Comparison of ENCODE assay signal across 10 mouse cellular contexts in the genomic region with DNA sequence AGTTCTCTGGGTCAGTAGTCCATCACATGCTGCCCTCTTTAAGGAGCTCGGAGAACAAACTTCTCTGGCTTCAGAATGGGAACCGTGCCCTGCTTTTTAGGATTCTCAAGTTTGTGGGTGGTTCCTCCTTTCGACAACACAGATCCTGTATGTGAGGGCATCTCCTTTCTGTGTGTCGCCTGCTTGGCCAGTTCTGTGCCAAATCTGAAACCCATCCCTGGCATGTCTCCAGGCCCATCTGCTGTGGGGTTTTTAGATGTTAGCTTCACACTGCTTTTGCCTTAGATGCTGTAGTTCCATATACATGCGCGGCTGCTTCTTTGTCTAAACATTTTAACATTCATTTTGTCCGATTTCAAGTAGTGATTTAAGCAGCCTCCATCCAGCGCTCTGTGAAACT.
DNase-seq lines count a peak whose midpoint lies in the region; ATAC-seq lines count a peak whose summit lies in the region.
"Had no signal": no experiment of that assay in that cellular context is flagged by ENCODE, and none has a peak within 500 bp of the region (broad histone marks: within the 10 kb centered on the region; RNA-seq: fewer than 3 reads in every experiment).

No protein-coding gene starts in this region.

- peak; percentile 77; the same call in 1 of the 2 replicates for ATAC-seq in forebrain, embryonic 14.5 days
- no peak for ATAC-seq in liver, embryonic 11.5 days (replicated peaks; ENCODE audit: low FRiP score)

- H3K36me3 ChIP-seq in forebrain, embryonic 14.5 days (ENCODE audit: control insufficient read depth, insufficient read depth, low read length) = no peaks in the 10 kb centered on the region
- H3K36me3 ChIP-seq in liver, embryonic 11.5 days (ENCODE audit: control insufficient read depth, insufficient read depth, low read length) = no peaks in the 10 kb centered on the region
- H3K36me3 ChIP-seq: heart, embryonic 13.5 days; liver, embryonic 13.5 days had no signal

- no peak overlapping the region for H3K9ac ChIP-seq in forebrain, embryonic 14.5 days (ENCODE audit: low read length)
- no peak overlapping the region for H3K9ac ChIP-seq in liver, embryonic 11.5 days (ENCODE audit: low read depth, low read length)
- H3K9ac ChIP-seq: heart, embryonic 13.5 days; liver, embryonic 13.5 days had no signal

- WGBS in forebrain, embryonic 14.5 days = 29% methylated on average over 8 of the region's 8 CpGs
- 80% methylated on average over 8 of the region's 8 CpGs for WGBS in liver, embryonic 11.5 days

- peak overlapping the region; percentile 56; the same call in 1 of the 2 replicates for H3K27ac ChIP-seq in forebrain, embryonic 14.5 days (ENCODE audit: low read depth, low read length)
- no peak overlapping the region for H3K27ac ChIP-seq in liver, embryonic 11.5 days (ENCODE audit: low read depth, low read length)
- H3K27ac ChIP-seq: heart, embryonic 13.5 days; liver, embryonic 13.5 days had no signal

- H3K27me3 ChIP-seq in forebrain, embryonic 14.5 days (replicated peaks; ENCODE audit: control insufficient read depth, insufficient read depth, low read length) = no peaks in the 10 kb centered on the region
- no peaks in the 10 kb centered on the region for H3K27me3 ChIP-seq in liver, embryonic 11.5 days (replicated peaks; ENCODE audit: control insufficient read depth, insufficient read depth, low read length)
- H3K27me3 ChIP-seq: heart, embryonic 13.5 days; liver, embryonic 13.5 days had no signal

- H3K9me3 ChIP-seq in forebrain, embryonic 14.5 days (replicated peaks; ENCODE audit: control insufficient read depth, low read length) = no peaks in the 10 kb centered on the region
- H3K9me3 ChIP-seq in liver, embryonic 11.5 days (ENCODE audit: control insufficient read depth, low read length) = no peaks in the 10 kb centered on the region
- H3K9me3 ChIP-seq: liver, embryonic 13.5 days had no signal

- intact Hi-C loops in heart, postnatal 25 days (cut with DNase I) = loop anchor here (5.0 to 10.0 kb wide), 2 partner anchors 91 to 294 kb away; partner anchors contain the start of gene Vldlr

- peaks cover 17% of the 10 kb centered on the region for H3K4me1 ChIP-seq in forebrain, embryonic 14.5 days (ENCODE audit: control insufficient read depth, insufficient read depth, low read length)
- H3K4me1 ChIP-seq in liver, embryonic 11.5 days (replicated peaks; ENCODE audit: control insufficient read depth, insufficient read depth, low read length) = no peaks in the 10 kb centered on the region
- H3K4me1 ChIP-seq: heart, embryonic 13.5 days; liver, embryonic 13.5 days had no signal

- no peak overlapping the region for H3K4me3 ChIP-seq in forebrain, embryonic 14.5 days (ENCODE audit: low read depth, low read length)
- H3K4me3 ChIP-seq in liver, embryonic 11.5 days (ENCODE audit: low read depth, low read length) = no peak overlapping the region
- H3K4me3 ChIP-seq: heart, embryonic 13.5 days; liver, embryonic 13.5 days had no signal

- H3K4me2 ChIP-seq in forebrain, embryonic 14.5 days (ENCODE audit: low read length) = peak overlapping the region; percentile 5; the same call in 1 of the 2 replicates
- no peak overlapping the region for H3K4me2 ChIP-seq in liver, embryonic 11.5 days
- H3K4me2 ChIP-seq: heart, embryonic 13.5 days; liver, embryonic 13.5 days had no signal

- DNase-seq in heart, adult 11 months = peak; percentile 74
- no peak for DNase-seq in heart, postnatal 25 days (ENCODE audit: low spot score)
- peak; percentile 92 for DNase-seq in brain, adult 2 months (ENCODE audit: low read depth, low spot score)
- peak; percentile 88 for DNase-seq in forebrain, embryonic 14.5 days (ENCODE audit: low spot score)
- peak; percentile 46 for DNase-seq in left cerebral cortex, adult 11 months (ENCODE audit: low spot score)
- DNase-seq in thymus, postnatal 0 days (ENCODE audit: low spot score) = no peak
- DNase-seq in liver, embryonic 11.5 days (ENCODE audit: low spot score) = no peak
- no peak for DNase-seq in spleen, adult 12 weeks (ENCODE audit: low spot score)
- DNase-seq: liver, embryonic 13.5 days had no signal

Comparison
In these comparisons a context has a peak if more than half of its experiments do, and no peak if none do; other contexts are left out.
1. DNase-seq: peak in heart, adult 11 months (single experiment), brain, adult 2 months (single experiment), forebrain, embryonic 14.5 days (single experiment) and left cerebral cortex, adult 11 months (single experiment); none in heart, postnatal 25 days (single experiment), thymus, postnatal 0 days (single experiment), liver, embryonic 11.5 days (single experiment) and spleen, adult 12 weeks (single experiment).